Mouse (Mus musculus) kidney, adult 10 weeks (tissue): ENCODE data around the gene Rnf115. TPM values are rescaled to one million over a fixed set of nuclear protein-coding genes. Genes with fewer than 3 reads are reported as not detected.

Source experiments
- polyA plus RNA-seq: library from polyadenylated mRNA; stranded (reverse); fragments of 350-450 nt; fragmentation: Illumina TruSeq; extraction: RNeasy Lipid Tissue Mini Kit (QIAGEN cat#74804); gene quantifications from one replicate; pipeline ENCODE4 v1.2.3, GENCODE M21; 2014; ENCODE audit warnings: low read depth, low replicate concordance

Rnf115 gene
- 108 TPM for polyA plus RNA-seq

GRCm38 (mm10) chr3:96727343-96727827 lies at the start of gene Rnf115, which contains the start of gene Polr3c:
Gene Rnf115 (plus strand): TSS chr3:96727664.
Gene Polr3c (minus strand): TSS chr3:96727628.

GRCm38 (mm10) chr3:96696198-96696765 lies 31.2 kb upstream of the Rnf115 start, which contains the start of gene Pias3:
Gene Pias3 (plus strand): TSS chr3:96696384.

GRCm38 (mm10) chr3:96707903-96708683 lies 19.4 kb upstream of the Rnf115 start, which contains the start of gene Nudt17:
Gene Nudt17 (minus strand): TSS chr3:96708562.

GRCm38 (mm10) chr3:96828984-96829383 lies 101.5 kb downstream of the Rnf115 start, which contains the start of the genes Pdzk1 and Cd160:
Gene Pdzk1 (plus strand): TSS chr3:96829284.
Gene Cd160 (minus strand): TSS chr3:96829351.

Other genes starting within 250 kb of the Rnf115 start
- gene Hfe2, start 202.5 kb upstream of the Rnf115 start, polyA plus RNA-seq: not detected
- gene Txnip, start 169.7 kb upstream of the Rnf115 start, polyA plus RNA-seq: 292 TPM
- not detected for gene Gm16253, start 150.7 kb upstream of the Rnf115 start, polyA plus RNA-seq
- gene Polr3gl, start 133.5 kb upstream of the Rnf115 start, polyA plus RNA-seq: 45.2 TPM
- not detected for gene Ankrd34a, start 131.0 kb upstream of the Rnf115 start, polyA plus RNA-seq
- gene Lix1l, start 126.5 kb upstream of the Rnf115 start, polyA plus RNA-seq: 8.7 TPM
- 27.9 TPM for gene Rbm8a, start 97.7 kb upstream of the Rnf115 start, polyA plus RNA-seq
- 18.2 TPM for gene Pex11b, start 92.3 kb upstream of the Rnf115 start, polyA plus RNA-seq
- gene Gm42957, start 92.2 kb upstream of the Rnf115 start, polyA plus RNA-seq: not detected
- 0.16 TPM for gene Itga10, start 82.1 kb upstream of the Rnf115 start, polyA plus RNA-seq
- gene Ankrd35, start 57.5 kb upstream of the Rnf115 start, polyA plus RNA-seq: not detected
- gene Pias3, start 31.3 kb upstream of the Rnf115 start, polyA plus RNA-seq: 2.7 TPM
- not detected for gene Nudt17, start 19.1 kb upstream of the Rnf115 start, polyA plus RNA-seq
- gene Polr3c, start within 50 bp of the Rnf115 start, polyA plus RNA-seq: 15.2 TPM
- 451 TPM for gene Pdzk1, start 101.6 kb downstream of the Rnf115 start, polyA plus RNA-seq
- not detected for gene Cd160, start 101.7 kb downstream of the Rnf115 start, polyA plus RNA-seq
- 3.4 TPM for gene Gja5, start 177.0 kb downstream of the Rnf115 start, polyA plus RNA-seq
- 12.1 TPM for gene Gpr89, start 177.7 kb downstream of the Rnf115 start, polyA plus RNA-seq
- gene Gja8, start 198.4 kb downstream of the Rnf115 start, polyA plus RNA-seq: not detected